Mouse (Mus musculus) adrenal gland, adult 2 months (tissue): Measurements from ENCODE around the gene Igf2bp1. TPM values are rescaled to one million over a fixed set of nuclear protein-coding genes. Genes with fewer than 3 reads are reported as not detected.

Experiments
- DNase-seq: peaks from one replicate; pipeline ENCODE4 v3.0.0; 2021
- long read RNA-seq: library from polyadenylated mRNA; stranded (forward); transcript quantifications from one replicate; pipeline ENCODE4 v2.0.0, GENCODE M21; 2021
- polyA plus RNA-seq: library from polyadenylated mRNA; depleted of rRNA; stranded (reverse); fragments of >200 nt; gene quantifications from 2 replicates; pipeline ENCODE4 v1.2.3, GENCODE M21; 2012; rRNA removed
- total RNA-seq, 2 experiments: library from RNA; stranded (reverse); gene quantifications; 2 replicates each; pipeline ENCODE4 v1.2.3; 2021

Gene Igf2bp1
- under 1 TPM; 0.59 to 0.95 TPM for total RNA-seq
- polyA plus RNA-seq: 0.10 and 0.19 TPM in 2 replicates
- long read RNA-seq: 0 reads

DNA sequence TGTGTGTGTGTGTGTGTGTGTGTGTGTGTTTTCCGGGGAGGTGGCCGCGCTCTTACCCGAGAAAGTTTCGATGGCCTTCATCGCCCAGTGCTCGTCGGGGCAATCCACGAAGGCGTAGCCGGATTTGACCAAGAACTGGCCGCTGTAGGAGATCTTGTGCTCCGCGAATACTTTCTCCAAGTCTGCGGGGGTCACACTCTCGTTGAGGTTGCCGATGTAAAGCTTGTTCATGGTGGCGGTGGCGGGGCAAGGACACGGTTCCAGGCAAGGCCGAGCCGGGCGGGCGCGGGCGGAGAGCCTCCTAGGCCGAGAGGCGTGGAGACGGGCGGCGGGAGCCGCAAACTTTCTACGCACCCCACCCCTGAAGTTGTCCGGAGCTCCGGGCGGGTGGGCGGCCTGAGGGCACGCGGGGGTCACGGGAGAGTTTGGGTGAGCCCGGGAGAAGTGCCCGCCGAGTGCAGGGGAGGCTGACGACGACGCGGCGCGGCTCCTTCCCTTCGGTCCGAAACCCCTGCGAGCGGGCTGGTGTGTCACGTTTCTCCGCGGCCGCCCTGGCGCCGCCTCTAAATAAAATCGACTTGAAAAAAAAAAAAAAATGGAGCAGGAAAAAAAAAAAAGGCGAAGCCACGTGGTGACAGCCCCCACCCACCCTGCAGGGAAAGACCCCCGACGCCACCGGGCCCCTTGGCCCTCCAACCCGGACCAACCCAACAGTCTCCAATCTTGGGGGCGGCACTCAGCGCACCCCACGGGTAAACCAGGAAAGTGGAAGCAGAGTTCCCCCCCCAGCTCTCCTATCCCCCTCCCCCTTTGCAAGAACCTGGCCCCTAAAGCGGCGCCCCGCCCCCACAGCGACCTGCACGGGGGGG lies at the start of gene Igf2bp1:
TSS of gene Igf2bp1 (minus strand) at position 538 of the 869 bp plus-strand sequence.
- DNase-seq: peak; percentile 73

DNA sequence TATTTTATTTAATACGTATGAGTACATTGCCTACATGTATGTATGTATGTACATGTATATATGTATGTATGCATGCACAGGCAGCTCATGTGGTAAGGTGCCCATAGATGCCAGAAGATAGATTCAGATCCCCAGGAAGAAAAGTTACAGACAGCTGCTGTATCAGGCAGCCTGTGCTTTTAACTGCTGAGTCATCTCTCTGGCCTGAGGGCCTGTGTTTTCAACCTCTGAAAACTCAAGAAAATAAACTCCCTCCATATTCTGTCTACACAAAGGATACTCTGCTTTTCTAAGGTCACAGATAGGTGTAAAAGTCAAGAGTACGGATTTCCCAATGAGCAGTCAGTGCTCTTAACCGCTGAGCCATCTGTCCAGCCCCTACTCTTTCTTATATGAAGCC lies 45.1 kb upstream of the Igf2bp1 start:
- no peak for DNase-seq

DNA sequence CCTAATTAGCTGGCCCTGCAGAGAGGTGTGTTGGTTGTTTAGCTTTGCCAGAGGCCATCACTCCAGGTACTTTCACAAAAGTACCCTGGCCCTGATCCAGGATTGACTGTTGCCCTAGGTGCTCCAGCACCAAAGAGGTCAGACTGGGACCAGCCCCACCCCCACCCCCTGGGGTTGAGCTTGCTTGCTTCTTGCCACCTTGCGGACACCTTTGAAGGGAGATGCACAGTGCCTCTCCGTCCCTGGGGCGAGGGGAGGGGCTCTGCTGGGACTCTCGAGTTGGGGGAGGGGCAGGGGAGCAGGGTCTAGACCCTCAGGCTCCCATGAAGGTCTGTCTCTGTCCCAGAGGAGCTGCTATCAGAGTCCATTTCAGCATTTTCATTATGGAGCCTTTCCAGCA lies 44.2 kb upstream of the Igf2bp1 start:
- no peak for DNase-seq

- DNase-seq: no peak
These were observed 42.0 kb upstream of the Igf2bp1 start for GRCm38 (mm10) chr11:96047469-96048373.

GRCm38 (mm10) chr11:96046793-96047192 lies 41.1 kb upstream of the Igf2bp1 start:
- no peak for DNase-seq

DNA sequence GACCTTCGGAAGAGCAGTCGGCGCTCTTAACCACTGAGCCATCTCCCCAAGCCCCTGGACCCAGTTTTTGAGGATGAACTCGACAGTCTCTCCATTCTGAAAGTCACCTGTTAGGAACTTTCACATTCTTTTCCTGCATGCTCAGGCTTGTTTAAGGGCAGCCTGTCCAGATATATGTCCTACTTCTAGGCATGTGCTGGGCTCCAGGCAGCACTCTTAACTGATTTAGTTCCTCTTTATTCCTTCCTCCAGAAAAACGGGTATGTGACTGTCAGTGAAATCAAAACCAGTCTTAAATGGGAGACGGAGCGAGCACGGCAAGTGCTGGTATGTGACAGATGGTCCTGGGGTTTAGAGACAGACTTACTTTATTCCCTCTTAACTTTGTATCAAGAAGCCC lies 40.3 kb upstream of the Igf2bp1 start:
- DNase-seq: no peak

GRCm38 (mm10) chr11:96044803-96045567 lies 39.2 kb upstream of the Igf2bp1 start:
- no peak for DNase-seq

GRCm38 (mm10) chr11:96038560-96038959 lies 32.8 kb upstream of the Igf2bp1 start:
- no peak for DNase-seq

GRCm38 (mm10) chr11:96037499-96037898 lies 31.8 kb upstream of the Igf2bp1 start:
- DNase-seq: no peak

DNA sequence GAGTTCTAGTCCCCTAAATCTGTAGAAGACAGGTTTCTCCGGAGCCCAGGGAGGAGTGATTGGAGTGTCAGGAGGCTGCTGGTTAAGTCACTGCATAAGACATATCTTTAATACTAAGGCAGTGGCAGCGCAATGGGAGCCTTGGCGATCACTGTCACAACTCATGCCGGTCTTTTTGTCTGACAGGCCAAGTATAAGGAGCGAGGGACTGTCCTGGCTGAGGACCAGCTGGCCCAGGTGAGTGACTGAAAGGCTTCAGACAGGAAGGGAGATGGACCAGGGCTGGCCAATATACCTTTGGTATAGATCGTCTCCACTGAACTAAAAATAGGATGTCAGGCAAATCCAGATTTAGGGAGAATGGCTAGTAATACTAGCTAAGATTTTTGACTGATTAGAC lies 29.4 kb upstream of the Igf2bp1 start:
- no peak for DNase-seq

DNA sequence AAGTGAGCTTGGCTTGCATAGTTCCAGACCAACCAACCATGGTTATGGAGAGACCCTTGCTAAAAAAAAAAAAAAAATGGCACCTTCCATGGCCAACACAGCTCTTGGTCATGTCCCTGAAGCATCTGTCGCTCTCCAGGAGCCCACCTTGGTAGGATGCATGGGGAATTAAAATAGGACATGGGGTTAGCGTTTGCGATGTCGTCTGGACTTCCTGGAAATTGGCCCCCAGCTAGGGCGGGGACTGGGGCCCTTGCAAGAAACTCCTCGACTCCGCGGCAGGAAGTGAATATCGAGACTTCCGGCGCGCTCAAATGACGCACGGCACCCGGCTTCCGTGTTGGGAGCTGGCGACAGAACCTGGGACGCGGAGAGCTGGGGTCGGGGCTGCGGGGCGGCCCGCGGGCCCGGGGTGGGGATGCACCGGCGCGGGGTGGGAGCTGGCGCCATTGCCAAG lies 28.9 kb upstream of the Igf2bp1 start, which contains the start of gene Snf8:
TSS of gene Snf8 (plus strand) at position 290 of the 457 bp plus-strand sequence.
- DNase-seq: peak; percentile 95

DNA sequence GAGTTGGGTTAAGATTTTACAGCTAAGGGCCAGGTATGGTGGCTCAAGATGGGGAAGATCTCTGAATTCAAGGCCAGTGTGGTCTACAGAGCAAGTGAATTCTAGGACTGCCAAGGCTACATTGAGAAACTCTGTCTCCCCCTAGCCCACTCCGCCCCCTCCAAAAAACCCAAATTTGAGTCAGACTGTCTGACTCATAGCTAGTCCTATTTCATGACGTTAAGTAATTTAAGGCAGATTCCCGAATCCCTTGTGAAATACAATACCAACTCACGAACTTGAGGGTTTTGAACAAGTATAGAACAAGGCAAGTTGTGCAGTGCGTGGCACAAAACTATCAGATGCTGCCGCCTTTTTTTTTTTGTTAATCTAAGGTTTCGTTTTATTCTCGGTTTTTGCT lies 28.4 kb upstream of the Igf2bp1 start:
- DNase-seq: no peak

DNA sequence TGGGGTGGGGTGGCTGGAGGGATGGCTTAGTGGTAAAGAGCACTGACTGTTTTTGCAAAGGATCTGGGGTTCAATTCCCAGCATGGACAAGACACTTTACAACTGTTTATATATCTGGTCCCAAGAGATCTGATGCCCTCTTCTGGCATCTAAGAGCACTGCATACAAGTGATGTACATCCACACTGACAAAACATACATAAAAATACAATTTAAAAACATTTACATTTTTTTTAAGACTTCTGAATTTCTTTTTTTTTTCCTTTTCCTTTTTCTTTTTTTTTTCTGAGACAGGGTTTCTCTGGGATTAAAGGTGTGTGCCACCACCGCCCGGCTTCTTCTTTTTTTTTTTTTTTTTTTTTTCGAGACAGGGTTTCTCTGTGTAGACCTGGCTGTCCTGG lies 27.5 kb upstream of the Igf2bp1 start:
- DNase-seq: no peak

GRCm38 (mm10) chr11:96031701-96032100 lies 26.0 kb upstream of the Igf2bp1 start:
- DNase-seq: no peak

- no peak for DNase-seq
These were observed 24.8 kb upstream of the Igf2bp1 start for GRCm38 (mm10) chr11:96030571-96030970.

GRCm38 (mm10) chr11:96028130-96028529 lies 22.4 kb upstream of the Igf2bp1 start:
- DNase-seq: no peak

DNA sequence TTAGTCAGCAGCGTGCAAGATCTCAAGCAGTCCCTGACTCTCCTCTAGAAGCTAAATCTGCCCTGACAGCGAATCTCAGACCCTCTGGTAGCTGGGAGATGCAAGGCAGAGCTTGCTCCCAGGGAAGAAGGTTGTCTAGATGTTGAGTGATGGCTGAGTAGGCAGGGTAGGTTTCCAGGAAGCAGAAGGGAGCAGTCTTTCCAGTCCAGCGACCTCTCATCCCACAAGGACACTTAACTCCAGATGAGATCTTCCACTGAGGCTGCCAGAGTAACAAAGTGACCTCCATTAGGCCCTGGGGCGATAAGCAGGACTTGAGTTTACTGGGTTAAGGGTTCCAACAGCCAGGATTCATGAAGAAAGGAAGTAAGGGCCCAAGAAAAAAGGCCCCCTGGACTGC lies 14.9 kb upstream of the Igf2bp1 start:
- DNase-seq: no peak

- DNase-seq: peak; percentile 91
These were observed 12.2 kb upstream of the Igf2bp1 start for GRCm38 (mm10) chr11:96017941-96018351.

DNA sequence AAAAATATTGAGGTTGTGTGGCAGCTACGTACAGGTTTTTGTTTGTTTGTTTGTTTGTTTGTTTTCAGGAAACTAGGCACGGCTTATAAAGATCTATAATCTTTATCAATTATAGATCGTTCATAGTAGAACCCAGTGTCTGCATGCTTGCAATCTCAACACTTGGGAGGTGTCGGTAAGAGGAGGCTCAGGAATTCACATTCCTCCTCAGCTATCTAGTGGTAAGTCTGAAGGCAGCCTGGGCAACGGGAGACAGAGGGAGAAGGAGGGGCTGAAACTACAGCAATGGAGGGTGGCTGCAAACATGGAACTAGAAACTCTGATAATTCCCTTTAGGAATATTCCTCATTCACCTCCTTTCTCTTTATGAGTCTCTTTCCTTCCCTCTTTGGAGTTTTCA lies 9.7 kb upstream of the Igf2bp1 start:
- no peak for DNase-seq

DNA sequence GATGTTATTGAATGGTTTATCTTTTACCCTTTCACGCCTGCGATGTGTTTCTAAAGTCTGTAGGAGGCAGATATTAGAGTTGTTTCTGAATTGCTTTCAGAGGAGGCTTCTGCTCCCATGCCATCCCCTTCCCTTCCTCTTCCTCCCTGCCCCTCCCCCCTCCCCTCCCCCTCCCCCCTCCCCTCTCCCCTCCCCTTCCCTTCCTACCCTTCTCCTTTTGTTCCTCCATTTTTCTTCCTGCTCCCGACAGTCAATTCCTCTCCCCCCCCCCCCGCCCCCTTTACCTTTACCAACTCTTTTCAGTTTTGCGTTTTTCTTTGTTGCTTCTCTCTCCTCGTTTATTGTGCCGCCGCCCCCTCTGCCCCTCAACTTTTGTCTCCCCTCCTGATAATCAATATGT lies 6.2 kb upstream of the Igf2bp1 start:
- no peak for DNase-seq

DNA sequence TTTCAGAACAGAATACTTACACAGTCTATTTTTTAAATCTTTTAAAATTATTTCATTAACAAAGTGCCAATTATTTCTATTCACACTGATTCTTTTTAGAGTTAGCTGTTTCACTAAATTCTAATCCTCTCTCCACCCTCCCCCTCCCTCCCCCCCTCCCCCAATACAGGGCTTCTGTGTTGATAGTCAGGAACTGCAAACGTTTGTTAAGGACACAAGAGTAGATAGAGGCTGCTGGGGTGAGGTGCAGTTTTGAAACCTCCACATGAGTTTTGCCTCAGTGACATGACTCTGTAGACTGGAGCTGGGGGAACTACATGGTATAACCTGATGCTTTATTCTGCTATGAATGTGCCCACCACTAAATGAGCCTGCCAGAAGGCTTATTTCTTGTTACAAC lies 3.1 kb upstream of the Igf2bp1 start:
- no peak for DNase-seq
